Mouse (Mus musculus): ENCODE results near the gene Trim33. TPM values are rescaled to one million over a fixed set of nuclear protein-coding genes. Genes with fewer than 3 reads are reported as not detected.

Gene Trim33
- polyA plus RNA-seq, 1 experiment from 2014 or later, result 38.4 TPM

DNA sequence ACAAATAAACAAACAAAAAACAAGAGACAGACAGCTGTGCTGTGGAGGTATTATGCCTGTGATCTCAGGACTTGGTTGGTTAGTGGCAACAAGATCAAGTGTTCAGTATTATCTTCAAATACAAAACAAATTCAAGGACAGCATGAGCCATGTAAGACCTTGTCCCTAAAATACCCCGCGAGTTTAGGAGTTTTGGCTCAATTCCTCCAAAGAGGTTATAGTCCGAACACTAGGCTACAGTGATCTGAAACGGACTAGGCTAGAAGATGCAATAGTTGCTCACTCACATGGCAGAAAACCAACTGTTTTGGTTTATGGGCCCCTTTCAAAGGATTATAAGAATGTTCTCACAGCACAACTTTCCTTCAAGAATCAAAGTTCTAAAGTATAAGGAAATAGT, 9.7 kb downstream of the Trim33 start:
- 95% methylated on average over 4 of the region's 4 CpGs for WGBS
- Histone ChIP-seq H3K9me3 (no peaks in the 10 kb centered on the region), H3K27ac (no peak overlapping the region), H3K4me3 (replicated peaks) (no peak overlapping the region), H3K36me3 (no peaks in the 10 kb centered on the region), H3K27me3 (no peaks in the 10 kb centered on the region), H3K4me1 (replicated peaks) (no peaks in the 10 kb centered on the region), H3K4me2 (replicated peaks) (no peak overlapping the region), H3K9ac (replicated peaks) (no peak overlapping the region)
- no peak for ATAC-seq

- WGBS, result 96% methylated on average over 2 of the region's 2 CpGs
- Histone ChIP-seq H3K4me2 (replicated peaks) (no peak overlapping the region), H3K4me3 (replicated peaks) (no peak overlapping the region), H3K27me3 (no peaks in the 10 kb centered on the region), H3K36me3 (no peaks in the 10 kb centered on the region), H3K27ac (no peak overlapping the region), H3K4me1 (replicated peaks) (no peaks in the 10 kb centered on the region), H3K9me3 (no peaks in the 10 kb centered on the region), H3K9ac (replicated peaks) (no peak overlapping the region)
- no peak for ATAC-seq
Measured at GRCm38 (mm10) chr3:103291087-103291486, 12.0 kb downstream of the Trim33 start.

- Histone ChIP-seq H3K9me3 (no peaks in the 10 kb centered on the region), H3K27me3 (no peaks in the 10 kb centered on the region), H3K4me2 (replicated peaks) (no peak overlapping the region), H3K4me3 (replicated peaks) (no peak overlapping the region), H3K36me3 (no peaks in the 10 kb centered on the region), H3K4me1 (replicated peaks) (peaks cover 31% of the 10 kb centered on the region), H3K9ac (replicated peaks) (no peak overlapping the region), H3K27ac (no peak overlapping the region)
- ATAC-seq, result no peak
- WGBS, result 81% methylated on average over 6 of the region's 6 CpGs
Measured at GRCm38 (mm10) chr3:103305411-103305982, 26.4 kb downstream of the Trim33 start.

DNA sequence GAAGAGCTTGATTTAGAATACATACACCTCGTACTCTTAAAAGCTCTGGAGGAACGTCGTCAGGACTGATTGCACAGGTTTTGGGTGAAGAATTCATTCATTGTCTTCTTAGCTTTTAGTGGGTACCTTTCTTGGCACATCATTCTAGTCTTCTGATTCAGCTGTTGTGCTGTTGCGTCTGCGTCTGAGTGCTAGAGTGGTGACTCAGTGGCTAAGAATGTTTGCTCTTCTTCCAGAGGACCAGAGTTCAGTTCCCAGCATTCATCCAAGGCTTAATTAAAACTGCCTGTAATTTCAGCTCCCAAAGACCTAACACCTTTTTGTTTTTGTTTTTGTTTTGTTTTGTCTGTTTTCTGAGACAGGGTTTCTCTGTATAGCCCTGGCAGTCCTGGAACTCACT, 30.2 kb downstream of the Trim33 start:
- Histone ChIP-seq H3K9me3 (no peaks in the 10 kb centered on the region), H3K36me3 (peaks cover 2% of the 10 kb centered on the region), H3K4me2 (replicated peaks) (no peak overlapping the region), H3K4me1 (replicated peaks) (peaks cover 25% of the 10 kb centered on the region; the same call in 1 of the 2 replicates), H3K4me3 (replicated peaks) (no peak overlapping the region), H3K27me3 (no peaks in the 10 kb centered on the region), H3K27ac (no peak overlapping the region), H3K9ac (replicated peaks) (no peak overlapping the region)
- ATAC-seq, result no peak
- 87% methylated on average over 5 of the region's 5 CpGs for WGBS

DNA sequence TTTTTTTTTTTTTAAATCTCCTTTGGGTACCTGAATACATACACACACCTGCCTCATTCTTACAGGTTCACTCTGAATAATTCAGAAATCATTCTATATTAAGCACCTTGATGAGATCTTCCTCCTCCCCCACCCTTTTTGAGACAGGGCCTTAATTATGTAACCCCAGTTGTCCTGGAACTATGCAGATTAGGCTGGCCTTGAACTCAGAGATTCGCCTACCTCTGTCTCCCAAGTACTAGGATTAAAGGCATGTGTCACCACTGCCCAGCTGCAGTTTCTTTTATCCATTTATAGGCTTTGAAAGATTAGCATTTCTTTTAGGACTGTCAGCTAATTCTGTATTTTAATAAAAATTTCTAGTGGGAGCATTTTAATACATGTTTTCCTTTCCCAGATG, 30.7 kb downstream of the Trim33 start:
- WGBS, result 36% methylated on average over 1 of the region's 1 CpGs
- ATAC-seq, result no peak

DNA sequence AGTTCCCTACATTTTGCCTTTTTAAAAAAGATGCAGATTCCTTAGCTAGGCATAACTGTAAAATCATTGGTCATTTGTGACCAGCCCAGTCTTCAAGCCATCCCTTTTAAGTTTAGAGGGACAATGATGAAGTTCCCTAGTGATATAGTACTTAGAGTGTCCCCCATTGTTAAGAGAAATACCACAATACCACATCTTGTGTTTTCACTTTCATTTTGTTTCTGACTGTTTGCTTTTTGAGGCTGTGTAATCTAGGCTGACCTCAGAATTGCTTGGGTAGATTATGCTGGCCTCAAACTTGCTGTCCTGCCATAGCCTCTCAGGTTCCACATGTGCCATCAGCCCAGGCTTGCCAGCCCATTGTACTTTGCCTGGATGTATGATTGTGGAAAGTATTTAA, 35.2 kb downstream of the Trim33 start:
- ATAC-seq, result no peak
- H3K4me1 ChIP-seq (replicated peaks), result peaks cover 9% of the 10 kb centered on the region; the same call in 1 of the 2 replicates

More for the DNA sequence above, 30.7 kb downstream of the Trim33 start:
- Histone ChIP-seq H3K9ac (replicated peaks) (no peak overlapping the region), H3K4me2 (replicated peaks) (no peak overlapping the region), H3K27ac (no peak overlapping the region), H3K4me3 (replicated peaks) (no peak overlapping the region), H3K27me3 (no peaks in the 10 kb centered on the region), H3K36me3 (peaks cover 6% of the 10 kb centered on the region), H3K9me3 (no peaks in the 10 kb centered on the region), H3K4me1 (replicated peaks) (peaks cover 25% of the 10 kb centered on the region; the same call in 1 of the 2 replicates)

GRCm38 (mm10) chr3:103335371-103335770, 56.3 kb downstream of the Trim33 start:
- no peak overlapping the region for H3K4me2 ChIP-seq (replicated peaks)
- H3K36me3 ChIP-seq, result peaks cover 49% of the 10 kb centered on the region
- no peak for ATAC-seq
- 62% methylated on average over 1 of the region's 1 CpGs for WGBS
- no peak overlapping the region for H3K27ac ChIP-seq
- H3K4me3 ChIP-seq (replicated peaks), result no peak overlapping the region
- no peaks in the 10 kb centered on the region for H3K27me3 ChIP-seq
- no peak overlapping the region for H3K9ac ChIP-seq (replicated peaks)
- no peaks in the 10 kb centered on the region for H3K4me1 ChIP-seq (replicated peaks)
- H3K9me3 ChIP-seq, result no peaks in the 10 kb centered on the region

More for the DNA sequence above, 35.2 kb downstream of the Trim33 start:
- Histone ChIP-seq H3K4me2 (replicated peaks) (no peak overlapping the region), H3K27me3 (no peaks in the 10 kb centered on the region), H3K9me3 (no peaks in the 10 kb centered on the region), H3K4me3 (replicated peaks) (no peak overlapping the region), H3K9ac (replicated peaks) (no peak overlapping the region), H3K36me3 (peaks cover 6% of the 10 kb centered on the region), H3K27ac (no peak overlapping the region)

GRCm38 (mm10) chr3:103346658-103347057, 67.6 kb downstream of the Trim33 start:
- Histone ChIP-seq H3K4me3 (replicated peaks) (no peak overlapping the region), H3K4me2 (replicated peaks) (no peak overlapping the region), H3K9ac (replicated peaks) (no peak overlapping the region), H3K9me3 (no peaks in the 10 kb centered on the region), H3K36me3 (peaks cover 54% of the 10 kb centered on the region), H3K27me3 (no peaks in the 10 kb centered on the region), H3K27ac (no peak overlapping the region), H3K4me1 (replicated peaks) (no peaks in the 10 kb centered on the region)
- no peak for ATAC-seq
- 96% methylated on average over 2 of the region's 2 CpGs for WGBS

DNA sequence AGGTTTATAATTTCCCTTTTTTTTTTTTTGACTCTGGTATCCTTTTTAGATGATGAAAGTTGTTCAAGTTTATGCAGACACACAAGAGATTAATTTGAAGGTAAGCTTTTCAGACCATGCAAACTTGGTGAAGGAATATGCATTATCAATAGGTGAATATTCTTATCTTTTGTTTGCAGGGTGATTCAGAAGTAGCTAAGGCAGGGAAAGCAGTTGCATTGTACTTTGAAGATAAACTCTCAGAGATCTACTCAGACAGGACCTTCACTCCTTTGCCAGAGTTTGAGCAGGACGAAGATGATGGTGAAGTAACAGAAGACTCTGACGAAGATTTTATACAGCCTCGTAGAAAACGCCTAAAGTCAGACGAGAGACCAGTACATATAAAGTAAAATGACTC, 74.4 kb downstream of the Trim33 start:
- no peak overlapping the region for H3K4me2 ChIP-seq (replicated peaks)
- no peak for ATAC-seq
- no peak overlapping the region for H3K4me3 ChIP-seq (replicated peaks)
- no peak overlapping the region for H3K9ac ChIP-seq (replicated peaks)
- 94% methylated on average over 5 of the region's 5 CpGs for WGBS
- H3K27ac ChIP-seq, result no peak overlapping the region
- H3K36me3 ChIP-seq, result peaks cover 47% of the 10 kb centered on the region
- no peaks in the 10 kb centered on the region for H3K4me1 ChIP-seq (replicated peaks)
- no peaks in the 10 kb centered on the region for H3K27me3 ChIP-seq
- no peaks in the 10 kb centered on the region for H3K9me3 ChIP-seq

DNA sequence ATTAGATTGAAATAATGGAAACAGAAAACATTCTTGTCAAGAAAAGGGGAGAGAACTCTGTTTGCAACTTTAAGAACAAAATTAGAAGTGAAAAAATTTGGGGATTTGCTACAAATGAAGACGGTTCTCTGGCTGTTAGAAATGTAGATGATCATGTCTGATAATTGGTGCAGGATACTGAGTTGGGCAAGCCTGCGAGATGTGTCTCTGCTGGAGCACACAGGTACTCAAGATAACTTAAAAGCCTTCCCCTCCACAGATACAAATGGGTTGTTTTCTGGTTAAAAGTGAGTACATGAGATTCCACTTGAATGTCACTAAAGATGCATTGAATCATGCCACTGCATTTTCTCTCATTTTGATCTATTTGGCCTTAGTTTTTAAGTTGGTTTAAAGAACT, 74.9 kb downstream of the Trim33 start:
- peaks cover 44% of the 10 kb centered on the region for H3K36me3 ChIP-seq
- H3K27ac ChIP-seq, result no peak overlapping the region
- no peak for ATAC-seq
- WGBS, result 95% methylated on average over 2 of the region's 2 CpGs
- no peaks in the 10 kb centered on the region for H3K4me1 ChIP-seq (replicated peaks)
- no peaks in the 10 kb centered on the region for H3K9me3 ChIP-seq
- no peak overlapping the region for H3K9ac ChIP-seq (replicated peaks)
- H3K4me2 ChIP-seq (replicated peaks), result no peak overlapping the region
- no peaks in the 10 kb centered on the region for H3K27me3 ChIP-seq
- no peak overlapping the region for H3K4me3 ChIP-seq (replicated peaks)

GRCm38 (mm10) chr3:103361150-103361549, 82.1 kb downstream of the Trim33 start:
- H3K4me3 ChIP-seq (replicated peaks), result no peak overlapping the region
- WGBS, result 93% methylated on average over 7 of the region's 7 CpGs
- no peak overlapping the region for H3K27ac ChIP-seq
- no peaks in the 10 kb centered on the region for H3K4me1 ChIP-seq (replicated peaks)
- no peak overlapping the region for H3K4me2 ChIP-seq (replicated peaks)
- H3K9ac ChIP-seq (replicated peaks), result no peak overlapping the region
- no peak for ATAC-seq
- no peaks in the 10 kb centered on the region for H3K9me3 ChIP-seq
- peaks cover 5% of the 10 kb centered on the region; the same call in 1 of the 2 replicates for H3K36me3 ChIP-seq
- no peaks in the 10 kb centered on the region for H3K27me3 ChIP-seq

DNA sequence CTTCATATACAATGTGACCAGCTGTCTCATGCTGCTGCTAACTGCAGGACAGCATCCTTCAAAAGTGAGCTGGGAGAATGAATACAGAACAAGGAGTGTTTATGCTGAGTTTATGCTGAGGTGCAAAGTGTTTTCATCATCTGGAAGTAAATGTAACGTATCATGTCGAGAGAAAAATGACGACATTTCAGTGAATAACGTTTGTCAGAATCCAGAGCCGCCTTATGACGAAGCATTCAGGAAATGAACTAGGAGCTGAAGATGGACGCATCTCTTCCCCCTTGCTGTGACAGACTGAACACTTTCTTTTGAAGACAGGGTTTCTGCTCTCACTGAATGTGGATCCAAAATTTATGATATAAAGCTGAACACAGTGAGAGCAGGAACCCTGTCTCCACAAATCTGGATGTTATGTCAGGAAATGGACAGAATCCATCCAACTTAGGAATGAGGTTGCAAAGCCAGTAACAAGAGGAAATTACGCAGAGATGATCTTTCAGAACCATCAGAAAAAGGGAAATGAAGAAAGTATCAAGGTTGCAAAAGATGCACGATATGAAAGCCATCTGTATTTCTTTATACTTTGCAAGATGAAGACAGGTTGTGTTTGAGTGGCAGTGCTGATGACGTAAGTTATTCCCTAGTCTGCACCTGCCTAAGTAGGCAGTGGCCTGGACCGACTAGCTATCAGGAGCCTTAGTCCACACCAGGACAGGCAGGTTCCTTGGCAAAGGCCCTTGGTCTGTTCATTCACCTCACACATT, 85.3 kb downstream of the Trim33 start:
- no peak overlapping the region for H3K4me3 ChIP-seq (replicated peaks)
- H3K4me1 ChIP-seq (replicated peaks), result peaks cover 5% of the 10 kb centered on the region; the same call in 1 of the 2 replicates
- no peak for ATAC-seq
- H3K4me2 ChIP-seq (replicated peaks), result no peak overlapping the region
- H3K36me3 ChIP-seq, result no peaks in the 10 kb centered on the region
- H3K27me3 ChIP-seq, result no peaks in the 10 kb centered on the region
- 92% methylated on average over 11 of the region's 11 CpGs for whole genome bisulfite sequencing
- no peak overlapping the region for H3K27ac ChIP-seq
- no peaks in the 10 kb centered on the region for H3K9me3 ChIP-seq
- no peak overlapping the region for H3K9ac ChIP-seq (replicated peaks)
